Mouse (Mus musculus): ENCODE results near the gene Zfp710.
"Not testable (repeated sequence)": the region's sequence is repeated elsewhere in the genome, so short reads cannot be mapped to it uniquely, and the experiment has no call there.

Gene Zfp710

GRCm38 (mm10) chr7:80114451-80115223 is 90.0 kb downstream of the Zfp710 start:
- DNase-seq (ENCODE audit: low read depth, low spot score) = peak; percentile 54

GRCm38 (mm10) chr7:80115224-80115590 is 90.6 kb downstream of the Zfp710 start, which contains the start of gene Idh2:
Gene Idh2, minus strand, starts transcription at chr7:80115392.
- DNase-seq (ENCODE audit: low read depth, low spot score) = peak; percentile 90

GRCm38 (mm10) chr7:80116158-80116557 is 91.5 kb downstream of the Zfp710 start:
- no peak for DNase-seq (ENCODE audit: low read depth, low spot score)

- no peak for DNase-seq (ENCODE audit: low read depth, low spot score)
Measured at GRCm38 (mm10) chr7:80119198-80119597, 94.6 kb downstream of the Zfp710 start.

GRCm38 (mm10) chr7:80121083-80121482 is 96.5 kb downstream of the Zfp710 start:
- DNase-seq (ENCODE audit: low read depth, low spot score) = no peak

GRCm38 (mm10) chr7:80123115-80123514 is 98.5 kb downstream of the Zfp710 start:
- DNase-seq (ENCODE audit: low read depth, low spot score) = no peak

- no peak for DNase-seq (ENCODE audit: low read depth, low spot score)
Measured at GRCm38 (mm10) chr7:80123672-80124071, 99.1 kb downstream of the Zfp710 start.

GRCm38 (mm10) chr7:80129278-80129677 is 104.7 kb downstream of the Zfp710 start:
- DNase-seq (ENCODE audit: low read depth, low spot score) = peak; percentile 83

GRCm38 (mm10) chr7:80130344-80131055 is 105.9 kb downstream of the Zfp710 start:
- DNase-seq (ENCODE audit: low read depth, low spot score) = peak; percentile 53

GRCm38 (mm10) chr7:80131315-80131714 is 106.7 kb downstream of the Zfp710 start:
- not testable (repeated sequence) for DNase-seq (ENCODE audit: low read depth, low spot score)

GRCm38 (mm10) chr7:80132541-80132940 is 107.9 kb downstream of the Zfp710 start:
- peak; percentile 51 for DNase-seq (ENCODE audit: low read depth, low spot score)

GRCm38 (mm10) chr7:80134454-80135172 is 110.0 kb downstream of the Zfp710 start:
- peak; percentile 96 for DNase-seq (ENCODE audit: low read depth, low spot score)

- DNase-seq (ENCODE audit: low read depth, low spot score) = no peak
Measured at GRCm38 (mm10) chr7:80135173-80135532, 110.5 kb downstream of the Zfp710 start.

- DNase-seq (ENCODE audit: low read depth, low spot score) = no peak
Measured at GRCm38 (mm10) chr7:80138375-80138774, 113.8 kb downstream of the Zfp710 start.

- DNase-seq (ENCODE audit: low read depth, low spot score) = no peak
Measured at GRCm38 (mm10) chr7:80140815-80141214, 116.2 kb downstream of the Zfp710 start.
